Mouse (Mus musculus) neural tube, embryonic 12.5 days (tissue): ENCODE measurements around the gene D430041D05Rik. TPM values are rescaled to one million over a fixed set of nuclear protein-coding genes. Genes with fewer than 3 reads are reported as not detected.
A peak's percentile ranks its signal among the peaks of the same experiment; 100 is the strongest.

Experiments used
- ATAC-seq: fragments of 200-750 bp; cut with Nextera tagmentation; 2 replicates; pipeline ENCODE4 v1.8.0; 2017; ENCODE audit warnings: low read depth, mild to moderate bottlenecking, moderate TSS enrichment, moderate library complexity; ENCODE audit not compliant: low FRiP score
- H3K27ac ChIP-seq: fragments of 300-500 bp; sonication (generic); 2 replicates; pipeline ENCODE4 v1.5.1; 2016
- H3K27me3 ChIP-seq: fragments of 300-500 bp; sonication (generic); replicated peaks from 2 replicates; pipeline ENCODE4 v1.6.1; 2016; ENCODE audit warnings: mild to moderate bottlenecking
- H3K36me3 ChIP-seq: fragments of 300-500 bp; sonication (generic); 2 replicates; pipeline ENCODE4 v1.6.1; 2016; ENCODE audit warnings: mild to moderate bottlenecking
- H3K4me1 ChIP-seq: fragments of 300-500 bp; sonication (generic); 2 replicates; pipeline ENCODE4 v1.6.1; 2016
- H3K4me2 ChIP-seq: fragments of 300-500 bp; sonication (generic); replicated peaks from 2 replicates; pipeline ENCODE4 v1.6.1; 2016; ENCODE audit warnings: mild to moderate bottlenecking
- H3K4me3 ChIP-seq: fragments of 300-500 bp; sonication (generic); 2 replicates; pipeline ENCODE4 v1.5.1; 2016
- H3K9ac ChIP-seq: fragments of 300-500 bp; sonication (generic); 2 replicates; pipeline ENCODE4 v1.6.1; 2016; ENCODE audit warnings: mild to moderate bottlenecking
- H3K9me3 ChIP-seq: fragments of 300-500 bp; sonication (generic); 2 replicates; pipeline ENCODE4 v1.6.1; 2016; ENCODE audit warnings: mild to moderate bottlenecking
- WGBS: fragments of 180-500 bp; shearing (Covaris S2); methylation state at CpG from one replicate; pipeline ENCODE4 v1.1.7; 2016; 5-methylcytosine and 5-hydroxymethylcytosine counted together
- polyA plus RNA-seq: library from polyadenylated mRNA; unstranded; fragments of >200 nt; fragmentation: Nextera tagmentation; extraction: Ambion mirVana; gene quantifications from 2 replicates; pipeline ENCODE4 v1.2.1, GENCODE M21; 2016

The D430041D05Rik gene
- polyA plus RNA-seq, 1 experiment from 2014 or later: 4.7 TPM

DNA sequence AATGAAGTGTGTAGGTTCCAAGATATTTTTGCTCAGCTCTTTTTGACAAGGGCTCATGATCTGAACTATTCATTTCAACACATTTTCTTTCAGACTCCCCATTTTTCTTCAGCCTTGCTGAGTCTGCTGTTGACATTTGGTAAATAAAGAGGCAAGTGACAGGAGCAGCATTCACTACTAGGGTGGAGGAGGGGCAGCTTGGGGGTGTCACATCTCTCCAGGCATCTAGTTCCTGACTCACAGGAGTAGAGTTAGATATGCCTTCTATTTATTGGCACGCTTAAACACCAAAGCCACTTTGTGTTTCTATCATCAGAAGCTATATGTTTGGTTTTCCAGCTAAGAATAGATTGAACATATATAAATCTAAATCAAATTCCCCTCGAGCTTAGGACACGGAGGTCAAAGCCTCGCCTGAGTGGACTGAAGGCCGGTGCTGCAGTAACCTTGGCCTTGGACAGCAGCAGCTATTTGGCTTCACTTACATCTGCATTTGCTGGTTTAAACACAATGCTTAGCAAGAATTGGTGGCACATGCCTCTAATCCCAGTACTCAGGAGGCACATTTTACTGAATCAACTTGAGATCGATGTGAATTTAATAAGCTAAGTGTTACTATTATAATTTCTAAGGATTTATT, 12.0 kb downstream of the D430041D05Rik start:
- Histone ChIP-seq H3K9ac (no peak overlapping the region), H3K9me3 (no peaks in the 10 kb centered on the region), H3K4me2 (no peak overlapping the region), H3K27ac (no peak overlapping the region), H3K4me1 (peaks cover 13% of the 10 kb centered on the region; the same call in 1 of the 2 replicates), H3K27me3 (no peaks in the 10 kb centered on the region), H3K4me3 (no peak overlapping the region), H3K36me3 (no peaks in the 10 kb centered on the region)
- 83% methylated on average over 6 of the region's 6 CpGs for WGBS
- ATAC-seq: no peak

DNA sequence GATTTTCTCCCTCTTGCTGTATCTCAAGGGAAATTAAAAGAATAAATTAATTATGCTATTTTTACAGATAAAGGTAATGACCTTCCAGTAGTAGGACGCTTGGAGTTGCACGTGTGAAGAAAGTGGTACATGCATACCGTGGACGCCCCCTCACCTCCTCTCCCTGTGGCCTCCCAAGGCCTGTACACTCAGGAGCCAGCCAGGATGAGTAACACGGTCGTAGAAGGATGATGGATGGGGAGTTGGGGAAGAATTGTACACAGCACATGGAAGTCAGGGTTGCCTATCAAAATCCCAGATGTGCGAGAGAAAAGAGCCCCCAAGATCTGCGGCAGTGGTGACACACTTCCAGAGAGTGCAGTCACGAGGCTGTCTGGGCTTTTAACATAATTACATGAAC, 14.9 kb downstream of the D430041D05Rik start:
- Histone ChIP-seq H3K4me1 (peaks cover 14% of the 10 kb centered on the region; the same call in 1 of the 2 replicates), H3K27me3 (no peaks in the 10 kb centered on the region), H3K9me3 (no peaks in the 10 kb centered on the region), H3K4me3 (no peak overlapping the region), H3K36me3 (no peaks in the 10 kb centered on the region), H3K4me2 (no peak overlapping the region), H3K9ac (no peak overlapping the region), H3K27ac (no peak overlapping the region)
- ATAC-seq: no peak
- WGBS: 74% methylated on average over 9 of the region's 9 CpGs

DNA sequence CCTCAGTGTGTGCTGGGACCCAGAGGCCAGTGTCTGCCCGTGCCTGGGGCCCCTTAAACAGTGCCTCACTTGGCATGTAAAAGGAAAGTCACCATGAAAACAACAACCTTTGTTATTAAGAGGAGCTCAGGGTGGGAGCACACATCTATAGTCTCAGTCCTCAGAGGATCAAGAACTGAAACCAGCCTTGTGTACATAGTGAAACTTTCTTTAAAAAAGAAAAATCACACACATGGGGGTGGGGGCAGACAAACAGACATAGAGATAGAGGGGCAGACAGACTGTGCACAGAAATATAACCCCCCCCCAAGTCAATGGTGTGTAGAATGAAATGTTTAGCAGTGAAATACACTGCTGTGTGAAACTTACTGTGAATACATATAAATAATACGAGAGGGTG, 16.0 kb downstream of the D430041D05Rik start:
- Histone ChIP-seq H3K9me3 (no peaks in the 10 kb centered on the region), H3K4me3 (no peak overlapping the region)
- ATAC-seq: no peak

GRCm38 (mm10) chr2:104392700-104393312, 18.0 kb downstream of the D430041D05Rik start:
- Histone ChIP-seq H3K27me3 (no peaks in the 10 kb centered on the region), H3K9ac (no peak overlapping the region), H3K4me1 (peaks cover 14% of the 10 kb centered on the region; the same call in 1 of the 2 replicates), H3K36me3 (no peaks in the 10 kb centered on the region), H3K4me2 (no peak overlapping the region), H3K9me3 (no peaks in the 10 kb centered on the region), H3K4me3 (no peak overlapping the region), H3K27ac (no peak overlapping the region)
- WGBS: 70% methylated on average over 4 of the region's 4 CpGs
- ATAC-seq: no peak

More for the DNA sequence above, 16.0 kb downstream of the D430041D05Rik start:
- Histone ChIP-seq H3K36me3 (no peaks in the 10 kb centered on the region), H3K4me2 (no peak overlapping the region), H3K4me1 (peaks cover 14% of the 10 kb centered on the region; the same call in 1 of the 2 replicates), H3K27me3 (no peaks in the 10 kb centered on the region), H3K27ac (no peak overlapping the region), H3K9ac (no peak overlapping the region)
- WGBS: 51% methylated on average over 2 of the region's 2 CpGs

- Histone ChIP-seq H3K27ac (no peak overlapping the region), H3K27me3 (no peaks in the 10 kb centered on the region), H3K4me2 (no peak overlapping the region), H3K9me3 (no peaks in the 10 kb centered on the region), H3K4me3 (no peak overlapping the region), H3K4me1 (0 out of 2 replicates have a peak, but pooled peaks cover 5% of the 10 kb centered on the region), H3K9ac (no peak overlapping the region), H3K36me3 (no peaks in the 10 kb centered on the region)
- ATAC-seq: no peak
- WGBS: 93% methylated on average over 11 of the region's 11 CpGs
Measured at GRCm38 (mm10) chr2:104389231-104389630, 21.6 kb downstream of the D430041D05Rik start.

DNA sequence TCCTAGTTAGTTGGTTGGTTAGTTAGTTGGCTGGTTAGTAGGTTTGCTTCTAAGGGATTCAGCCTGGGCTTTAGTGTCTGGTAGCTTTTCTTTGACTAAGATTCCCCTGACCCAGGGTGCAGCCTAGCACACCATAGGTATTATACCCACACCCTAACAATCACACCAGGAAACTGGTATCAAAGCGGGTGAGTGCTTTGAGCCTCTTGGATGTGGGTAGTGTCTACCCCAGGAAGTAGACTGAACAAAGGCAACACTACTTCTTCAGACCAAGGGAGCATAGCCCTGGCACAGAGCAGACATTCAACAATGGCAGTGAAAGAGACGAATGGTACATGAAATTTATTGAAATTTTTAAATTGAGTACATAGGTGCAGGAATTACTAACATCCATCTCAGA, 24.9 kb downstream of the D430041D05Rik start:
- Histone ChIP-seq H3K9me3 (no peaks in the 10 kb centered on the region), H3K27ac (no peak overlapping the region), H3K36me3 (no peaks in the 10 kb centered on the region), H3K4me1 (no peaks in the 10 kb centered on the region), H3K4me2 (no peak overlapping the region), H3K9ac (no peak overlapping the region), H3K4me3 (no peak overlapping the region), H3K27me3 (no peaks in the 10 kb centered on the region)
- WGBS: 75% methylated on average over 2 of the region's 2 CpGs
- no peak for ATAC-seq

DNA sequence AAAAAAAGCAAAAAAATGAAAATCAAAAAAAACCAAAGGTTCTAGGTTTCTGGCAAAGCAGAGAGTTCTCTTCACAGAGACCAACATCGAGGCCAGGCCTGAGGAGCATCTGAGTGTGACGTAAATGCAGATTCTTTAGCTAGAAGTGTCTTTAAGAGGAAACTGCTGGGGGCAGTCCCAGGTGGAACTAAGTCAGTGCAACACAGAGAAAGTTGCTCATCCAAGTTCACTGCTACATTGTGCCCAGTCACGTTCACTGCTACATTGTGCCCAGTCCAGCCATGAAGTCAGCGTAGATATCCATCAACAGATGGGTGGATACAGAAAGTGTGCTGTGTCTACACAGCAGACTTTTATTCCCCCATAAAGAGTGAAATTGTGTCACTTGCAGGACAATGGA, 27.2 kb downstream of the D430041D05Rik start:
- no peak overlapping the region for H3K4me2 ChIP-seq
- no peak overlapping the region for H3K27ac ChIP-seq
- no peak overlapping the region for H3K9ac ChIP-seq
- H3K27me3 ChIP-seq: no peaks in the 10 kb centered on the region
- H3K36me3 ChIP-seq: no peaks in the 10 kb centered on the region
- 0 out of 2 replicates have a peak, but pooled peaks cover 7% of the 10 kb centered on the region for H3K4me1 ChIP-seq
- H3K4me3 ChIP-seq: no peak overlapping the region
- no peak for ATAC-seq
- 92% methylated on average over 4 of the region's 4 CpGs for WGBS
- H3K9me3 ChIP-seq: no peaks in the 10 kb centered on the region

GRCm38 (mm10) chr2:104382813-104383212, 28.0 kb downstream of the D430041D05Rik start:
- no peak overlapping the region for H3K27ac ChIP-seq
- H3K27me3 ChIP-seq: no peaks in the 10 kb centered on the region
- no peak overlapping the region for H3K4me2 ChIP-seq
- ATAC-seq: no peak
- no peaks in the 10 kb centered on the region for H3K9me3 ChIP-seq
- 0 out of 2 replicates have a peak, but pooled peaks cover 7% of the 10 kb centered on the region for H3K4me1 ChIP-seq
- H3K36me3 ChIP-seq: no peaks in the 10 kb centered on the region
- WGBS: 91% methylated on average over 6 of the region's 6 CpGs
- H3K9ac ChIP-seq: no peak overlapping the region
- H3K4me3 ChIP-seq: no peak overlapping the region

GRCm38 (mm10) chr2:104379304-104379703, 31.5 kb downstream of the D430041D05Rik start:
- H3K36me3 ChIP-seq: no peaks in the 10 kb centered on the region
- no peaks in the 10 kb centered on the region for H3K27me3 ChIP-seq
- H3K4me3 ChIP-seq: no peak overlapping the region
- no peaks in the 10 kb centered on the region for H3K9me3 ChIP-seq
- H3K9ac ChIP-seq: no peak overlapping the region
- whole genome bisulfite sequencing: 29% methylated on average over 7 of the region's 7 CpGs
- ATAC-seq: peak; percentile 29; the same call in 1 of the 2 replicates
- 0 out of 2 replicates have a peak, but pooled peaks cover 7% of the 10 kb centered on the region for H3K4me1 ChIP-seq
- no peak overlapping the region for H3K4me2 ChIP-seq
- no peak overlapping the region for H3K27ac ChIP-seq

- Histone ChIP-seq H3K27ac (no peak overlapping the region), H3K9me3 (no peaks in the 10 kb centered on the region), H3K4me2 (no peak overlapping the region), H3K4me3 (no peak overlapping the region), H3K27me3 (no peaks in the 10 kb centered on the region), H3K9ac (no peak overlapping the region), H3K36me3 (no peaks in the 10 kb centered on the region), H3K4me1 (0 out of 2 replicates have a peak, but pooled peaks cover 7% of the 10 kb centered on the region)
- ATAC-seq: no peak
- WGBS: 21% methylated on average over 3 of the region's 3 CpGs
Measured at GRCm38 (mm10) chr2:104378791-104379190, 32.0 kb downstream of the D430041D05Rik start.

GRCm38 (mm10) chr2:104377990-104378389, 32.8 kb downstream of the D430041D05Rik start:
- WGBS: 74% methylated on average over 2 of the region's 2 CpGs

DNA sequence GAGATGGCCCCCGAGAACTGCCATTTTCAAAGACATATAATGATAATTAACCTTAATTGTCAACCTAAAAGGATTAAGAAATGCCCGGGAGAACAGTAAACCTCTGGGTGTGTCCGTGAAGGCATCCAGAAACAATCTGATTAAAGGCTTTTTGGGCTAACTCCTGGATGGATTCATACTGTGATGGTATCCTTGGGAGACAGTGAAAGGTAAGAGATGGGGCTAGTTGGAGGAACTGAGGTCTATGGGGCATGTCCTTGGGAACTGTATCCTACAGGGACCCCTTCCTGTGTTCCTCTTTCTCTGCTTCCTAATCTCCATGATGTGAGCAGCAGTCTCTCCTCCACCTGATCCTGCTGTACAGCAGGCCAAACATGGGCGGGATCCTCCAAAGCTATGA, 38.7 kb downstream of the D430041D05Rik start:
- WGBS: 70% methylated on average over 4 of the region's 4 CpGs
- Histone ChIP-seq H3K27me3 (no peaks in the 10 kb centered on the region), H3K27ac (no peak overlapping the region), H3K4me3 (no peak overlapping the region), H3K9me3 (no peaks in the 10 kb centered on the region), H3K4me1 (peaks cover 14% of the 10 kb centered on the region), H3K4me2 (no peak overlapping the region), H3K36me3 (no peaks in the 10 kb centered on the region), H3K9ac (no peak overlapping the region)
- no peak for ATAC-seq

More at GRCm38 (mm10) chr2:104377990-104378389, 32.8 kb downstream of the D430041D05Rik start:
- Histone ChIP-seq H3K9me3 (no peaks in the 10 kb centered on the region), H3K4me3 (no peak overlapping the region), H3K9ac (no peak overlapping the region), H3K27me3 (no peaks in the 10 kb centered on the region), H3K4me2 (no peak overlapping the region), H3K4me1 (0 out of 2 replicates have a peak, but pooled peaks cover 7% of the 10 kb centered on the region), H3K27ac (no peak overlapping the region), H3K36me3 (no peaks in the 10 kb centered on the region)
- no peak for ATAC-seq
